18 mouse cellular contexts compared by ENCODE assay signal in genomic region chr2:21054325-21055082, GRCm38 (mm10).
A peak's percentile ranks its signal among the peaks of the same experiment; 100 is the strongest.
DNase-seq lines count a peak whose midpoint lies in the region; ATAC-seq and TF ChIP-seq lines count a peak whose summit lies in the region.
"Had no signal": no experiment of that assay in that cellular context is flagged by ENCODE, and none has a peak within 500 bp of the region (broad histone marks: within the 10 kb centered on the region; RNA-seq: fewer than 3 reads in every experiment).

No protein-coding gene starts in this region.

- no peak overlapping the region for H3K9ac ChIP-seq in hindbrain, postnatal 0 days (replicated peaks; ENCODE audit: low read length)
- no peak overlapping the region for H3K9ac ChIP-seq in hindbrain, embryonic 16.5 days (ENCODE audit: low read depth, low read length)
- no peak overlapping the region for H3K9ac ChIP-seq in lung, embryonic 14.5 days
- H3K9ac ChIP-seq: forebrain, postnatal 0 days; hindbrain, embryonic 15.5 days; kidney, embryonic 15.5 days; limb, embryonic 15.5 days; midbrain, embryonic 13.5 days had no signal

- H3K27ac ChIP-seq in hindbrain, postnatal 0 days: no peak overlapping the region
- no peak overlapping the region for H3K27ac ChIP-seq in hindbrain, embryonic 16.5 days (ENCODE audit: low read depth, low read length)
- H3K27ac ChIP-seq in lung, embryonic 14.5 days (ENCODE audit: low read depth): peak overlapping the region; percentile 5; the same call in 1 of the 2 replicates
- H3K27ac ChIP-seq: hindbrain, embryonic 15.5 days; kidney, embryonic 15.5 days; limb, embryonic 15.5 days; midbrain, embryonic 13.5 days had no signal

- peak; percentile 21; the same call in 1 of the 2 replicates for TF ChIP-seq CTCF in hindbrain, postnatal 0 days (IDR thresholded peaks at IDR 0.05; ENCODE audit: low read depth)
- no peak for TF ChIP-seq CTCF in lung, embryonic 14.5 days (IDR thresholded peaks at IDR 0.05; ENCODE audit: low read depth)

- H3K4me3 ChIP-seq in hindbrain, postnatal 0 days (ENCODE audit: low read length): no peak overlapping the region
- no peak overlapping the region for H3K4me3 ChIP-seq in hindbrain, embryonic 16.5 days (ENCODE audit: low read length)
- H3K4me3 ChIP-seq in lung, embryonic 14.5 days (ENCODE audit: low read depth, low read length): no peak overlapping the region
- H3K4me3 ChIP-seq: hindbrain, embryonic 15.5 days; kidney, embryonic 15.5 days; limb, embryonic 15.5 days; midbrain, embryonic 13.5 days had no signal

- no peaks in the 10 kb centered on the region for H3K27me3 ChIP-seq in hindbrain, postnatal 0 days (ENCODE audit: insufficient read depth, low read length)
- no peaks in the 10 kb centered on the region for H3K27me3 ChIP-seq in hindbrain, embryonic 16.5 days (replicated peaks; ENCODE audit: control insufficient read depth, insufficient read depth, low read length)
- H3K27me3 ChIP-seq in lung, embryonic 14.5 days (ENCODE audit: insufficient read depth, low read length): no peaks in the 10 kb centered on the region
- H3K27me3 ChIP-seq: hindbrain, embryonic 15.5 days; kidney, embryonic 15.5 days; limb, embryonic 15.5 days; midbrain, embryonic 13.5 days had no signal

- H3K4me2 ChIP-seq in hindbrain, postnatal 0 days (ENCODE audit: low read depth, low read length): no peak overlapping the region
- H3K4me2 ChIP-seq in hindbrain, embryonic 16.5 days (ENCODE audit: low read length): no peak overlapping the region
- H3K4me2 ChIP-seq in lung, embryonic 14.5 days: no peak overlapping the region
- H3K4me2 ChIP-seq: hindbrain, embryonic 15.5 days; kidney, embryonic 15.5 days; limb, embryonic 15.5 days; midbrain, embryonic 13.5 days had no signal

- no peaks in the 10 kb centered on the region for H3K9me3 ChIP-seq in hindbrain, postnatal 0 days (ENCODE audit: low read length)
- no peaks in the 10 kb centered on the region for H3K9me3 ChIP-seq in hindbrain, embryonic 16.5 days (ENCODE audit: control insufficient read depth, low read length)
- no peaks in the 10 kb centered on the region for H3K9me3 ChIP-seq in lung, embryonic 14.5 days (ENCODE audit: low read depth, low read length)
- H3K9me3 ChIP-seq: hindbrain, embryonic 15.5 days; kidney, embryonic 15.5 days; limb, embryonic 15.5 days; midbrain, embryonic 13.5 days had no signal

- H3K36me3 ChIP-seq in hindbrain, postnatal 0 days (ENCODE audit: insufficient read depth, low read length): no peaks in the 10 kb centered on the region
- H3K36me3 ChIP-seq in hindbrain, embryonic 16.5 days (ENCODE audit: control insufficient read depth, insufficient read depth, low read length): no peaks in the 10 kb centered on the region
- H3K36me3 ChIP-seq in lung, embryonic 14.5 days (ENCODE audit: insufficient read depth): no peaks in the 10 kb centered on the region
- H3K36me3 ChIP-seq: hindbrain, embryonic 15.5 days; kidney, embryonic 15.5 days; limb, embryonic 15.5 days; midbrain, embryonic 13.5 days had no signal

- 68% methylated on average over 6 of the region's 6 CpGs for WGBS in hindbrain, postnatal 0 days
- 82% methylated on average over 6 of the region's 6 CpGs for WGBS in hindbrain, embryonic 16.5 days
- WGBS in lung, embryonic 14.5 days: 57% methylated on average over 6 of the region's 6 CpGs

- H3K4me1 ChIP-seq in hindbrain, postnatal 0 days (ENCODE audit: insufficient read depth, low read length): no peaks in the 10 kb centered on the region
- peaks cover 4% of the 10 kb centered on the region for H3K4me1 ChIP-seq in hindbrain, embryonic 16.5 days (ENCODE audit: control insufficient read depth, insufficient read depth, low read depth, low read length)
- H3K4me1 ChIP-seq in lung, embryonic 14.5 days (ENCODE audit: insufficient read depth): peaks cover 12% of the 10 kb centered on the region; the same call in 1 of the 2 replicates
- H3K4me1 ChIP-seq: kidney, embryonic 15.5 days had no signal

- ATAC-seq in hindbrain, postnatal 0 days: no peak
- ATAC-seq in hindbrain, embryonic 16.5 days: no peak
- ATAC-seq in lung, embryonic 14.5 days (ENCODE audit: insufficient read depth): no peak
- peak; percentile 31; the same call in 1 of the 2 replicates for ATAC-seq in megakaryocyte progenitor cell, adult 5-6 weeks (replicated peaks; ENCODE audit: poor library complexity)
- ATAC-seq in erythroblast, adult 5-6 weeks (replicated peaks; ENCODE audit: low FRiP score, poor library complexity, severe bottlenecking): no peak
- ATAC-seq: forebrain, postnatal 0 days; midbrain, embryonic 13.5 days had no signal

- DNase-seq in hindbrain, postnatal 0 days (ENCODE audit: low spot score): no peak
- peak; percentile 30 for DNase-seq in lung, embryonic 14.5 days
- no peak for DNase-seq in lung, postnatal 10 days
- DNase-seq in NIH3T3 (ENCODE audit: low read depth): peak; percentile 46
- DNase-seq in kidney, postnatal 14 days: no peak
- DNase-seq: cerebellum, adult 11-12 months; forebrain, postnatal 0 days; gastrocnemius, postnatal 10 days; heart, postnatal 14 days; lung, postnatal 4 days; thymus, postnatal 25 days had no signal

Comparison
In these comparisons a context has a peak if more than half of its experiments do, and no peak if none do; other contexts are left out.
1. DNase-seq: peak in lung, embryonic 14.5 days (single experiment) and NIH3T3 (single experiment); none in hindbrain, postnatal 0 days (single experiment), lung, postnatal 10 days (single experiment) and kidney, postnatal 14 days (single experiment).